Mouse (Mus musculus): ENCODE measurements around the gene Il34.

DNA sequence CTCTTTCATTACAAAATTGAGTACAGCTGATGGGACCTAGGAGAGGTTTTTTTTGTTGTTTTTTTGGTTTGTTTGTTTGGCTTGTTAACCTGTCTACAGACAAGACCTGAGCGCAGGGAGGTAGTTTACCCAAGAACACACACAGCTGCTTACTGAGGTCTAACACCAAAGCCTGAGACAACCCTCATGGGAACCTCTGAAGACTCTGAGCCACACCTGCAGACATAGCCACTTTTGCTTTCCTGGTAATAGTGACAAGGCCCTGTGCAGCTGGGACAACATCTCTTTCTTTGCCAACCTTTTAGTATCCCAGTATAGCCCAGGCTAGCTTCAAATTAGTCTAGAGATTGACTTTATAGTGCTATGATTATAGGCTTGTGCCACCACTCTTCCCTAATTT, 422 bp upstream of the Il34 start:
- TF ChIP-seq CTCF (IDR thresholded peaks at IDR 0.05; ENCODE audit: borderline replicate concordance, extremely low read depth, insufficient read depth, insufficient read length), result no peak
- TF ChIP-seq POLR2A (IDR thresholded peaks at IDR 0.05; ENCODE audit: borderline replicate concordance, extremely low read depth, insufficient read depth, insufficient read length, poor library complexity, severe bottlenecking), result no peak
